Comparison of ENCODE assay signal across 7 mouse cellular contexts in the genomic region with DNA sequence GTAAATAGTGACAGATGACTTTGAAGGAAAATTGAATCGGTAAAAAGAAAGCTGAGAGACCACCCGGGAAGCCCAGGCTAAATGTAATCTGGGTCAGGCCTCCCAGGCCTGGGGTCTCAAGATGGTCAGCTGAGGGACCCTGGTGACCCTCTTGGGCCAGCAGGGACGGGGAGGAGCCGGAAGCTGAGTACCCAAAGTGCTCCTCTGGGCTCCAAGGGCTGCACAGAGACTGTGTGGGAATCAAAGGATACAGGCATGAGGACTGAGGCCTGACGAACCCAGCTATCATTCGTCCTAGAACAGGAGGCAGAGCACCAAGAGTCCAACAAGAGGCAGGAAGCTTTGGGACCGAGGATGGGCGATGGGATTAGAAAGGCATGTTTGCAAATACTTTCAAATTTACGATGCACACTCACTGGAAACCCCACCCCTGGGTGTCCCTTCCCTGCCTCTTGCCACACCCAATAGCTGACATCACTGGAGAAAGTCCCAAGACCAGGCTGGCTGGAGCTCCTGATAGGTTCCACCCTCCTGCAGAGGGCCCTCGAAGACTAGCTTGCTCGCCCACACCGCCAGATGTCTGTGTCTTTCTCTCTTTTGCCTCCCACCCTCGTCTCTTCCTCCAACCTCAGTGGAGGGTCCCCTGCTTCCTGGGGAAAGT.
A peak's percentile ranks its signal among the peaks of the same experiment; 100 is the strongest.
DNase-seq lines count a peak whose midpoint lies in the region; ATAC-seq lines count a peak whose summit lies in the region.

No protein-coding gene starts in this region.

- no peaks in the 10 kb centered on the region for H3K9me3 ChIP-seq in intestine, embryonic 16.5 days (ENCODE audit: control insufficient read depth, low read length)
- H3K9me3 ChIP-seq in liver, embryonic 16.5 days (replicated peaks; ENCODE audit: control insufficient read depth, low read length): no peaks in the 10 kb centered on the region

- ATAC-seq in intestine, embryonic 16.5 days: peak; percentile 67
- ATAC-seq in liver, embryonic 16.5 days (ENCODE audit: low read depth): peak; percentile 92

- H3K4me2 ChIP-seq in intestine, embryonic 16.5 days (ENCODE audit: low read depth, low read length): no peak overlapping the region; the same call in 1 of the 2 replicates
- H3K4me2 ChIP-seq in liver, embryonic 16.5 days (ENCODE audit: low read depth, low read length): peak overlapping the region; percentile 51

- H3K27ac ChIP-seq in intestine, embryonic 16.5 days (ENCODE audit: low read length): no peak overlapping the region
- H3K27ac ChIP-seq in liver, embryonic 16.5 days (ENCODE audit: low read length): peak overlapping the region; percentile 52; the same call in 1 of the 2 replicates

- H3K4me1 ChIP-seq in intestine, embryonic 16.5 days (ENCODE audit: control insufficient read depth, insufficient read depth, low read length): peaks cover 8% of the 10 kb centered on the region; the same call in 1 of the 2 replicates
- H3K4me1 ChIP-seq in liver, embryonic 16.5 days (ENCODE audit: control insufficient read depth, low read depth, low read length): peaks cover 12% of the 10 kb centered on the region

- no peaks in the 10 kb centered on the region for H3K36me3 ChIP-seq in intestine, embryonic 16.5 days (ENCODE audit: control insufficient read depth, insufficient read depth, low read length)
- no peaks in the 10 kb centered on the region for H3K36me3 ChIP-seq in liver, embryonic 16.5 days (ENCODE audit: control insufficient read depth, insufficient read depth)

- no peaks in the 10 kb centered on the region for H3K27me3 ChIP-seq in intestine, embryonic 16.5 days (replicated peaks; ENCODE audit: control insufficient read depth, insufficient read depth, low read length)
- no peaks in the 10 kb centered on the region for H3K27me3 ChIP-seq in liver, embryonic 16.5 days (ENCODE audit: control insufficient read depth, insufficient read depth, low read depth, low read length)

- no peak overlapping the region for H3K4me3 ChIP-seq in intestine, embryonic 16.5 days (ENCODE audit: low read length)
- peak overlapping the region; percentile 23; the same call in 1 of the 2 replicates for H3K4me3 ChIP-seq in liver, embryonic 16.5 days (ENCODE audit: low read depth, low read length)

- 44% methylated on average over 13 of the region's 13 CpGs for WGBS in intestine, embryonic 16.5 days
- WGBS in liver, embryonic 16.5 days (ENCODE audit: insufficient replicate concordance): 42% methylated on average over 13 of the region's 13 CpGs

- 0 out of 2 replicates have a peak overlapping the region, but pooled peaks have one; percentile 16 for H3K9ac ChIP-seq in intestine, embryonic 16.5 days (ENCODE audit: low read depth, low read length)
- peak overlapping the region; percentile 25; the same call in 1 of the 2 replicates for H3K9ac ChIP-seq in liver, embryonic 16.5 days (ENCODE audit: low read depth, low read length)

- DNase-seq in CD4-positive, CD25-positive, alpha-beta regulatory T cell, adult 2 months (ENCODE audit: low read depth, low spot score): peak; percentile 70
- DNase-seq in T-cell, adult 2 months (ENCODE audit: low spot score): peak; percentile 45
- DNase-seq in gastrocnemius, adult 18-20 months (ENCODE audit: low spot score): peak; percentile 74
- peak; percentile 76 for DNase-seq in skeletal muscle tissue, adult 2 months (ENCODE audit: low read depth, low spot score)
- no peak for DNase-seq in cerebellum, postnatal 10 days

Comparison
In these comparisons a context has a peak if more than half of its experiments do, and no peak if none do; other contexts are left out.
1. DNase-seq: peak in CD4-positive, CD25-positive, alpha-beta regulatory T cell, adult 2 months (single experiment), T-cell, adult 2 months (single experiment), gastrocnemius, adult 18-20 months (single experiment) and skeletal muscle tissue, adult 2 months (single experiment); none in cerebellum, postnatal 10 days (0 of 2).